Mouse (Mus musculus): ENCODE data around the gene H2al1d. TPM values are rescaled to one million over a fixed set of nuclear protein-coding genes. Genes with fewer than 3 reads are reported as not detected.
"Not testable (repeated sequence)": the region's sequence is repeated elsewhere in the genome, so short reads cannot be mapped to it uniquely, and the experiment has no call there.

Gene H2al1d
- not detected in 2 replicates for polyA plus RNA-seq (2014; fragmentation: Nextera tagmentation; extraction: Ambion mirVana)

- not testable (repeated sequence) for H3K4me3 ChIP-seq (ENCODE audit: low read depth, low read length); DNase-seq (ENCODE audit: low spot score); H3K27ac ChIP-seq (ENCODE audit: low read depth, low read length); H3K4me2 ChIP-seq (ENCODE audit: low read depth, low read length, severe bottlenecking); H3K4me1 ChIP-seq (replicated peaks; ENCODE audit: control insufficient read depth, insufficient read depth, low read length); ATAC-seq (replicated peaks; ENCODE audit: low FRiP score); H3K36me3 ChIP-seq (ENCODE audit: control insufficient read depth, insufficient read depth, low read length); H3K9me3 ChIP-seq (ENCODE audit: control insufficient read depth, low read length); H3K27me3 ChIP-seq (ENCODE audit: control insufficient read depth, insufficient read depth, low read length); H3K9ac ChIP-seq (ENCODE audit: low read length)
- WGBS: no CpG with 5 or more reads among the region's 6 CpGs
Measured at GRCm38 (mm10) chrX:11308524-11308923, at the start of gene H2al1d. Gene H2al1d (plus strand): TSS chrX:11308824.

- H3K9me3 ChIP-seq (ENCODE audit: control insufficient read depth, low read length): no peaks in the 10 kb centered on the region
- ATAC-seq (replicated peaks; ENCODE audit: low FRiP score) (no peak), DNase-seq (ENCODE audit: low spot score) (no peak)
- 83% methylated on average over 8 of the region's 8 CpGs for WGBS
- no peak overlapping the region for H3K4me2 ChIP-seq (ENCODE audit: low read depth, low read length, severe bottlenecking)
- no peak overlapping the region for H3K9ac ChIP-seq (ENCODE audit: low read length)
- H3K27me3 ChIP-seq (ENCODE audit: control insufficient read depth, insufficient read depth, low read length): 0 out of 2 replicates have a peak, but pooled peaks cover 2% of the 10 kb centered on the region
- no peaks in the 10 kb centered on the region for H3K36me3 ChIP-seq (ENCODE audit: control insufficient read depth, insufficient read depth, low read length)
- no peak overlapping the region for H3K27ac ChIP-seq (ENCODE audit: low read depth, low read length)
- no peak overlapping the region for H3K4me3 ChIP-seq (ENCODE audit: low read depth, low read length)
- no peaks in the 10 kb centered on the region for H3K4me1 ChIP-seq (replicated peaks; ENCODE audit: control insufficient read depth, insufficient read depth, low read length)
Measured at GRCm38 (mm10) chrX:11264918-11265317, 43.7 kb upstream of the H2al1d start.

- Histone ChIP-seq H3K4me1 (replicated peaks; ENCODE audit: control insufficient read depth, insufficient read depth, low read length) (no peaks in the 10 kb centered on the region), H3K36me3 (ENCODE audit: control insufficient read depth, insufficient read depth, low read length) (no peaks in the 10 kb centered on the region), H3K27me3 (ENCODE audit: control insufficient read depth, insufficient read depth, low read length) (no peaks in the 10 kb centered on the region), H3K4me3 (ENCODE audit: low read depth, low read length) (no peak overlapping the region), H3K27ac (ENCODE audit: low read depth, low read length) (no peak overlapping the region), H3K9me3 (ENCODE audit: control insufficient read depth, low read length) (no peaks in the 10 kb centered on the region), H3K9ac (ENCODE audit: low read length) (no peak overlapping the region), H3K4me2 (ENCODE audit: low read depth, low read length, severe bottlenecking) (no peak overlapping the region)
- ATAC-seq (replicated peaks; ENCODE audit: low FRiP score) (no peak), DNase-seq (ENCODE audit: low spot score) (no peak)
- WGBS: 69% methylated on average over 7 of the region's 7 CpGs
Measured at GRCm38 (mm10) chrX:11267791-11268190, 40.8 kb upstream of the H2al1d start.

- ATAC-seq (replicated peaks; ENCODE audit: low FRiP score) (no peak), DNase-seq (ENCODE audit: low spot score) (no peak)
- H3K36me3 ChIP-seq (ENCODE audit: control insufficient read depth, insufficient read depth, low read length): no peaks in the 10 kb centered on the region
- no peaks in the 10 kb centered on the region for H3K27me3 ChIP-seq (ENCODE audit: control insufficient read depth, insufficient read depth, low read length)
- no peaks in the 10 kb centered on the region for H3K9me3 ChIP-seq (ENCODE audit: control insufficient read depth, low read length)
- no peak overlapping the region for H3K27ac ChIP-seq (ENCODE audit: low read depth, low read length)
- no peak overlapping the region for H3K4me2 ChIP-seq (ENCODE audit: low read depth, low read length, severe bottlenecking)
- no peaks in the 10 kb centered on the region for H3K4me1 ChIP-seq (replicated peaks; ENCODE audit: control insufficient read depth, insufficient read depth, low read length)
- 87% methylated on average over 3 of the region's 3 CpGs for WGBS
- H3K4me3 ChIP-seq (ENCODE audit: low read depth, low read length): no peak overlapping the region
- no peak overlapping the region for H3K9ac ChIP-seq (ENCODE audit: low read length)
Measured at GRCm38 (mm10) chrX:11269074-11269473, 39.5 kb upstream of the H2al1d start.

- Histone ChIP-seq H3K27me3 (ENCODE audit: control insufficient read depth, insufficient read depth, low read length) (no peaks in the 10 kb centered on the region), H3K4me3 (ENCODE audit: low read depth, low read length) (no peak overlapping the region), H3K4me2 (ENCODE audit: low read depth, low read length, severe bottlenecking) (no peak overlapping the region), H3K27ac (ENCODE audit: low read depth, low read length) (no peak overlapping the region), H3K36me3 (ENCODE audit: control insufficient read depth, insufficient read depth, low read length) (no peaks in the 10 kb centered on the region), H3K9ac (ENCODE audit: low read length) (no peak overlapping the region), H3K4me1 (replicated peaks; ENCODE audit: control insufficient read depth, insufficient read depth, low read length) (no peaks in the 10 kb centered on the region), H3K9me3 (ENCODE audit: control insufficient read depth, low read length) (no peaks in the 10 kb centered on the region)
- ATAC-seq (replicated peaks; ENCODE audit: low FRiP score) (no peak), DNase-seq (ENCODE audit: low spot score) (no peak)
- WGBS: 86% methylated on average over 3 of the region's 3 CpGs
Measured at GRCm38 (mm10) chrX:11273190-11273589, 35.4 kb upstream of the H2al1d start.

- H3K27ac ChIP-seq (ENCODE audit: low read depth, low read length): no peak overlapping the region
- H3K4me2 ChIP-seq (ENCODE audit: low read depth, low read length, severe bottlenecking): no peak overlapping the region
- no peak overlapping the region for H3K9ac ChIP-seq (ENCODE audit: low read length)
- no peaks in the 10 kb centered on the region for H3K4me1 ChIP-seq (replicated peaks; ENCODE audit: control insufficient read depth, insufficient read depth, low read length)
- DNase-seq (ENCODE audit: low spot score) (no peak), ATAC-seq (replicated peaks; ENCODE audit: low FRiP score) (no peak)
- WGBS: 79% methylated on average over 6 of the region's 6 CpGs
- no peaks in the 10 kb centered on the region for H3K9me3 ChIP-seq (ENCODE audit: control insufficient read depth, low read length)
- H3K4me3 ChIP-seq (ENCODE audit: low read depth, low read length): no peak overlapping the region
- H3K36me3 ChIP-seq (ENCODE audit: control insufficient read depth, insufficient read depth, low read length): no peaks in the 10 kb centered on the region
- H3K27me3 ChIP-seq (ENCODE audit: control insufficient read depth, insufficient read depth, low read length): no peaks in the 10 kb centered on the region
Measured at GRCm38 (mm10) chrX:11277083-11277482, 31.5 kb upstream of the H2al1d start.

- 76% methylated on average over 2 of the region's 2 CpGs for WGBS
- ATAC-seq (replicated peaks; ENCODE audit: low FRiP score) (no peak), DNase-seq (ENCODE audit: low spot score) (no peak)
- Histone ChIP-seq H3K9me3 (ENCODE audit: control insufficient read depth, low read length) (no peaks in the 10 kb centered on the region), H3K4me3 (ENCODE audit: low read depth, low read length) (no peak overlapping the region), H3K36me3 (ENCODE audit: control insufficient read depth, insufficient read depth, low read length) (no peaks in the 10 kb centered on the region), H3K27ac (ENCODE audit: low read depth, low read length) (no peak overlapping the region), H3K9ac (ENCODE audit: low read length) (no peak overlapping the region), H3K27me3 (ENCODE audit: control insufficient read depth, insufficient read depth, low read length) (no peaks in the 10 kb centered on the region), H3K4me2 (ENCODE audit: low read depth, low read length, severe bottlenecking) (no peak overlapping the region), H3K4me1 (replicated peaks; ENCODE audit: control insufficient read depth, insufficient read depth, low read length) (no peaks in the 10 kb centered on the region)
Measured at GRCm38 (mm10) chrX:11280741-11281140, 27.9 kb upstream of the H2al1d start.

- H3K27me3 ChIP-seq (ENCODE audit: control insufficient read depth, insufficient read depth, low read length): no peaks in the 10 kb centered on the region
- no peak for ATAC-seq (replicated peaks; ENCODE audit: low FRiP score)
Measured at GRCm38 (mm10) chrX:11288306-11288882, 20.2 kb upstream of the H2al1d start.

GRCm38 (mm10) chrX:11289244-11289643, 19.4 kb upstream of the H2al1d start:
- H3K4me2 ChIP-seq (ENCODE audit: low read depth, low read length, severe bottlenecking): no peak overlapping the region
- no peak overlapping the region for H3K27ac ChIP-seq (ENCODE audit: low read depth, low read length)
- no peak overlapping the region for H3K4me3 ChIP-seq (ENCODE audit: low read depth, low read length)
- DNase-seq (ENCODE audit: low spot score) (no peak), ATAC-seq (replicated peaks; ENCODE audit: low FRiP score) (no peak)
- H3K9me3 ChIP-seq (ENCODE audit: control insufficient read depth, low read length): no peaks in the 10 kb centered on the region; the same call in 1 of the 2 replicates
- WGBS: 30% methylated on average over 4 of the region's 4 CpGs
- no peaks in the 10 kb centered on the region for H3K36me3 ChIP-seq (ENCODE audit: control insufficient read depth, insufficient read depth, low read length)
- no peaks in the 10 kb centered on the region for H3K4me1 ChIP-seq (replicated peaks; ENCODE audit: control insufficient read depth, insufficient read depth, low read length)
- H3K9ac ChIP-seq (ENCODE audit: low read length): no peak overlapping the region
- H3K27me3 ChIP-seq (ENCODE audit: control insufficient read depth, insufficient read depth, low read length): no peaks in the 10 kb centered on the region

More at GRCm38 (mm10) chrX:11288306-11288882, 20.2 kb upstream of the H2al1d start:
- no peak overlapping the region for H3K4me2 ChIP-seq (ENCODE audit: low read depth, low read length, severe bottlenecking)
- 82% methylated on average over 14 of the region's 14 CpGs for WGBS
- no peaks in the 10 kb centered on the region for H3K4me1 ChIP-seq (replicated peaks; ENCODE audit: control insufficient read depth, insufficient read depth, low read length)
- no peak overlapping the region for H3K9ac ChIP-seq (ENCODE audit: low read length)
- DNase-seq (ENCODE audit: low spot score): no peak
- H3K4me3 ChIP-seq (ENCODE audit: low read depth, low read length): no peak overlapping the region
- no peaks in the 10 kb centered on the region for H3K36me3 ChIP-seq (ENCODE audit: control insufficient read depth, insufficient read depth, low read length)
- H3K9me3 ChIP-seq (ENCODE audit: control insufficient read depth, low read length): no peaks in the 10 kb centered on the region; the same call in 1 of the 2 replicates
- no peak overlapping the region for H3K27ac ChIP-seq (ENCODE audit: low read depth, low read length)

Measured in forebrain, embryonic 11.5 days (tissue).